Mouse (Mus musculus) liver, adult (tissue): ENCODE results near the gene Epm2aip1.
A peak's percentile ranks its signal among the peaks of the same experiment; 100 is the strongest.

Experiments used
- GATA4 ChIP-seq: IDR thresholded peaks from 2 replicates; pipeline ENCODE4 v1.6.1; 2014; ENCODE audit warnings: mild to moderate bottlenecking, low read length; ENCODE audit not compliant: insufficient replicate concordance

Gene Epm2aip1

GRCm38 (mm10) chr9:111271434-111272160, at the start of gene Epm2aip1, which contains the start of gene Mlh1:
Gene Epm2aip1 (plus strand): TSS chr9:111271929.
Gene Mlh1 (minus strand): TSS chr9:111271791.
- TF ChIP-seq GATA4, result no peak; the same call in 1 of the 2 replicates

DNA sequence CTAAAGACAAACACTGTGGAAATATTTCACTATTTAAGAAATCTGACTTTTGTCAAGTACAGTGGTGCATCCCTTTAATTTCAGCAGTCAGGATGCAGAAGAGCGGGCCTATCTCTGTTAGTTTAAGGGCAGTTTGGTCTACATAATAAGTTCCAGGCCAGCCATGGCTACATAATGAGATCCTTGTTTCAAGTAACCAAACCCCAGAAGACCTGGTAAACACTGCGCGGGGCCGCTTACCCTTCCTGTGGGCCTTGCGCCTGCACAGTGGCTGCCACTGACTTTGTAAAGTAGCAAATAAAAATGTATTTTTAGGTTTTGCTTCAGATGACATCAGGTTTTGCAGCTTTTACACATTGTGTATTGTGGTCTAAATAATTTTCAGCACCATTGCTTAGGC, 48.3 kb upstream of the Epm2aip1 start:
- no peak for TF ChIP-seq GATA4

GRCm38 (mm10) chr9:111228446-111228845, 43.3 kb upstream of the Epm2aip1 start:
- no peak for TF ChIP-seq GATA4

GRCm38 (mm10) chr9:111234701-111235100, 37.0 kb upstream of the Epm2aip1 start:
- no peak for TF ChIP-seq GATA4

GRCm38 (mm10) chr9:111237726-111238125, 34.0 kb upstream of the Epm2aip1 start:
- no peak for TF ChIP-seq GATA4

GRCm38 (mm10) chr9:111239821-111240220, 31.9 kb upstream of the Epm2aip1 start:
- no peak for TF ChIP-seq GATA4

DNA sequence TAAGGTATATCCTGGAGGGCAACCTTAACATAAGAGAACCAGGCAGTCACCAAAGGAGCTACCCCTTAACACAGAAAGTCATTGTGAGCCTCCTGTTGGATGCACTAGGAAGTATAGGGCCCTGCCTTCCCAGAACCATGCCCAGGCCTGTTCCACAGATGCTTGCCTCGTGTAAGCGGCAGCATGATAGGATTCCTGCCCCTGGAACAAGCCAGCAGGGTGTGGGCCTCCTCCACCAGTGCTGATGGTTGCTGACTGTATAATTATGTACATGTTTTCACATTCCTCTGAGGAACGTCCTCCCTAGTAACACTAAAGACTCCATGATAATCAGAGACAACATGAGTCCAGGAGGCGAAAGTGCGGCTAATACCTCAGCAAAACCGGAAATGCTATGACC, 28.3 kb upstream of the Epm2aip1 start:
- TF ChIP-seq GATA4, result no peak

GRCm38 (mm10) chr9:111245546-111245945, 26.2 kb upstream of the Epm2aip1 start:
- no peak for TF ChIP-seq GATA4

DNA sequence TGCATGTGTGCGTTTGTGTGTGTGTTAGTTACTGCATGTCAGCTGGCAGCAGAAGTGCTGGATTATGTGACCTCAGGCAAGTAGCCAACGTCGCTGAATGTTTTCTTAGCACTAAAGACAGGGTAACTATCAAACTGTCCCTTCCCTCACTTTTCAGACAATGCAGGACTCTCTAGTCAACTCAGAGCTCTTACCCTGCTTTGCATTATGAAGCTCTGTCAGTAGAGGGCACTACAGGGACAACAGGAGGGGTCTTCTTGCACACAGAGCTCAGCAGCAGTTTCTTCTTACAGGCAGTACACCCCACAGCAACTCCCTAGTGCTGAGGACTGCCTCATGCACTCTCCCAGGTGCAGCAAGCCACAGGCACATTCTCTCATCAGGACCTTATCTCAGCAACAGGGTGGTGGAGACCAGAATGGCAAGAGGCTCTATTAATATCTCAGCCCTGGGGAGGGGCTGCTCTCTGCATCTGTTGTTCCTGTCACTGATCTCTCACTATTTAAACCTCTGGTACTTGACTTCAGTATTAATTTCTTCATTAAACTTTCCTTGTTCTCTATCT, 24.0 kb upstream of the Epm2aip1 start:
- TF ChIP-seq GATA4, result no peak

DNA sequence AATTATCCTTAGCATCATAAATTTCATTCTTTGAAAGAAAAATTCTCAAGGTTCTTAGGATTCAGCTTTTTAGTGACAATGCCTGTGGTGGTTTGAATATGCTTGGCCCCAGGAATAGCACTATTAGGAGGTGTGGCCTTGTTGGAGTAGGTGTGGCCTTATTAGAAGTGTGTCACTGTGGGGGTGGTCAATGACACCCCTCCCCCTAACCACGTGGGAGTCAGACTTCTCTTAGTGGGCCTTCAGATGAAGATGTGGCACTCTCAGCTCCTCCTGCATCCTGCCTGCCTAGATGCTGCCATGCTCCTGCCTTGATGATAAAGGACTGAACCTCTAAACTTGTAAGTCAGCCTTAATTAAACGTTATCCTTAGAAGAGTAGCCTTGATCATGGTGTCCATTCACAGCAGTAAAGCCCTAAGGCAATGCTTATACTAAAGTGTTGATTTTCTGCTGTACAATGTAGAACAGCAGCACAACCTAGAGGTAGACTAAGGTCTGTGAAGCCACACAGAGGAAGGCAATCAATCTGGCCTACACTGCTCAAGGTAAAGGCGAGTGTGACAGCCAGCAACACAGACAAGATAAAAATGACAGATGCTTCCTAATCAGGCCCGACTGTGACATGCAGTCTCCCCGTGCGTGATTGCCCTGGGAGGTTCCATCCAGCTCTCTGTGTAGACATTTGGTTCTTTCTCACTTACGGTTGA, 19.4 kb upstream of the Epm2aip1 start:
- no peak for TF ChIP-seq GATA4

DNA sequence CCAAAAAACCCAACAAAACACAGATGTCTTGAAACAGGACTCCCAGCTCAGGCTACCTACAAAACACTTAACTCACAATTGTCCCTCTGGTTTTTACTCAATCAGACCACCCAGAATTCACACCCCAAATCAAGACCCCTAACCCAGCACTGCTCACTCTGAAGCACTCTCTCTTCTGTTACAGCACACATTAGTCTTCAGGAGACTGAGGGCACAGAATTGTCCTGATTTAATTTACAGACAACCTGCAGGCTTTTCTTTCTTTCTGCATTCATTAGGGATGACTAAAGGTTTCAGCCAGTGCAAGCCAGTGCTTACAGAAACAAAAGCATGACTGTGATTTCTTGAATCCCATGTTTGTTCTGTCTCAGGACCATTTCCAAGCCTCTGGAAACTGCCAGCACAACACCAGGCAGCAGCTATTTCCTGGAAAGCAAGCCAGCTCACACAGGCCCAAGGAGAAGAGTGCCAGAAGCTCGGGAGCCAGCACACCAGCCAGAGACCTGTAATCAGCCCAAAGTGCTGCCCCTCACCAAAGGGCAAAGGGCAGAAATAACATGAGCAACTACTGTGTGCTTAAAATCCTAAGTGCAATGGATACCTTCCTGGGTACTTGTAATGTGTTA, 11.3 kb upstream of the Epm2aip1 start:
- 0 out of 2 replicates have a peak, but pooled peaks have one; percentile 18 for TF ChIP-seq GATA4

GRCm38 (mm10) chr9:111261356-111261755, 10.4 kb upstream of the Epm2aip1 start:
- no peak for TF ChIP-seq GATA4

DNA sequence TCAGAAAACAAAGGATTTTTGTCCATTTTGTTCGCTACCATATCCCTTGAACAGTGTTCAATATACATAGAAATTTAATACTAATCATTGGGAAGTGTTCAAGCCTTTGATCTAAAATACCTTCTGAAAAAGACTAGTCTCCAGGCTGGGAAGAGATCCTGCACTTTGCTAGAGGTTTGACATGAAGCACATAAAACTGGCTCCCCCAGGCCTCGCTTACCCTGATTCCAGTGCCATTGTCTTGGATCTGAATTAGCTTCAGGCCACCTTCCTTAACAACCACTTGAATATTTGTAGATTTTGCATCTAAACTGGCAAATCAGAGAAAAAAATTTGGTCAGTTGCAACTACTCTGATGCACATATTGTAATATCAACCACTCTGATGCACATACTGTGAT, 3.7 kb upstream of the Epm2aip1 start:
- no peak for TF ChIP-seq GATA4

DNA sequence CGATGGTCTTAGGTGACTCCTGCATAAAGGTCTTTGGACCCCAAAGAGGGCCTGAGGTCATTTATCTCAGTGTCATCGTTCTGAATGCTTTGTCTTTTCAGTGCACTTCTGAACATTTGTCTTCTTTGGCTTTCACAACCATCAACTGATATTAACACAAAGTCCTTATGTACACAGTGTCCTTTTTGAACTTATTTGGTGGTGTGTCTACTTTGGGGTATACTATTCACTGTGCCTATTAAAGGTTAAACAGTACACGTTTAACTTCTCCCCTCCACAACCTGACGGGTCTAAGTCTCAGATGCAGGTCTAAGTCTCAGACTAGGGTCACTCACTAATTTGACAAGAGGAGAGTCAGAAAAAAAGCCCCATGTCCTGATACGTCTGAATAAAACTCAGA, 1.1 kb upstream of the Epm2aip1 start:
- TF ChIP-seq GATA4, result no peak

- no peak for TF ChIP-seq GATA4
These were observed 684 bp upstream of the Epm2aip1 start for GRCm38 (mm10) chr9:111271056-111271433.

DNA sequence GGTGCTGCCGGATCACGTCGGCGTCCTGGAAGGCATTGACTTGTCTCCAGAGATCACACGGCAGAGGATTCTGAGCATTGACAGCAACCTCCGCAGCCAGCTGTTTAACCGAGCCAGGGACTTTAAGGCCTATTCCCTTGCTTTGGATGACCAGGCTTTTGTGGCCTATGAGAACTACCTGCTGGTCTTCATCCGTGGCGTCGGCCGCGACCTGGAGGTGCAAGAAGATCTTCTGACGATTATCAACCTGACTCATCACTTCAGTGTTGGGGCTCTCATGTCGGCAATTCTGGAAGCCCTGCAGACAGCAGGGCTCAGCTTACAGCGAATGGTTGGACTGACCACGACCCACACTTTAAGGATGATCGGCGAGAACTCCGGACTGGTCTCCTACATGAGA, 627 bp downstream of the Epm2aip1 start:
- no peak for TF ChIP-seq GATA4
